Mouse (Mus musculus) regulatory T cell (primary cell): Measurements from ENCODE around the gene Mfap1a.
"Not testable (repeated sequence)": the region's sequence is repeated elsewhere in the genome, so short reads cannot be mapped to it uniquely, and the experiment has no call there.

Source experiments
- in situ Hi-C: fragments of 300-600 bp; cut with MboI, MseI; formaldehyde crosslinking; loops from one replicate; pipeline ENCODE4 v1.15.1; 2025; ENCODE audit warnings: high pct_unique_total_duplicates

The Mfap1a gene

DNA sequence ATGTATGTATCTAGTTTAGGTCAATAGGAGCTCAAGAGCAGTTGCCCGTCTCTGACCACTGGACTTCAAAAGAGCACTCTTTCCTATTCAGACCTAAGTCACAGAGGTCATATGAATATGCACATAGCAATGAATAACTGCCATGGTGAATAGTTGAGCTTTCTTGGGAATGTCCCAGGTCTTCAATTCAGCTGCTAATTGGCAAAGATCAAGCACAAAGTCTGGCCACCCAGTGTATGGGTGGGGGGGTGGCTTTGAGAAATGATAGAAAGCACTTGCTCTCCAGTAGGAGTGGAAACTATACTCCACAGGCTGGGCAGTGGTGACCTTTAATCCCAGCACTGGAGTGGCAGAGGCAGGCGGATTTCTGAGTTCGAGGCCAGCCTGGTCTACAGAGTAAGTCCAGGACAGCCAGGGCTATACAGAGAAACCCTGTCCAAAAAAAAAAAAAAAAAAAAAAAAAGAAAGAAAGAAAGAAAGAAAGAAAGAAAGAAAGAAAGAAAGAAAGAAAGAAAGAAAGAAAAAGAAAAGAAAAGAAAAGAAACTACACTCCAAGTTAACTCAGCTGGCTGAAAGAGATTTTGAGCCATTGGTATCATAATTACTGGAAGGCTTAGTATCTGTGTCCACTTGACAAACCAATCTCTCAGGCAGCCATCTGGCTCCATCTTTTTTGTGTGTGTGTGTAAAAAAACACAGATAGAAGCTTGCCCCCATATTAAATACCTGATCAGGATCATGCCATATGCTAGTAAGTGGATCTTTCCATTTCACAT, 28.8 kb downstream of the Mfap1a start:
- in situ Hi-C loops = no loop called here

DNA sequence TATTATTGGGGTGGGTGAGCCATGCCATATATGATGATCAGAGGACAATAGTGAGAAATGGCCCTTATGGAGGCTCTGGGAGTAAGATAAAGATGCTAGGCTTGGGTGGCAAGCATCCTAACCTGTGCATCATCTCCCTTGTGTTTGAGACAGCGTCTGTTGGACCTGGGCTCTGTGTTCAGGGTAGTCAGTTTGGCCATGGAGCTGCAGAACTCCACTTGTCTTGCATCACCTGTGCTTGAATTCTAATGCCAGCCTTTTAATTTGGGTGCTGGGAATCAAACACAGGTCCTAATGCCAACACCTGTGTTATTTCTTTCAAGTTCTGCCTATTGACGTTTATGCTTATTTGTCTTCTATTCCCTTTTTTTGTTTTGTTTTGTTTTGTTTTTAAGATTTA, 31.2 kb downstream of the Mfap1a start:
- in situ Hi-C loops = not testable (repeated sequence)

DNA sequence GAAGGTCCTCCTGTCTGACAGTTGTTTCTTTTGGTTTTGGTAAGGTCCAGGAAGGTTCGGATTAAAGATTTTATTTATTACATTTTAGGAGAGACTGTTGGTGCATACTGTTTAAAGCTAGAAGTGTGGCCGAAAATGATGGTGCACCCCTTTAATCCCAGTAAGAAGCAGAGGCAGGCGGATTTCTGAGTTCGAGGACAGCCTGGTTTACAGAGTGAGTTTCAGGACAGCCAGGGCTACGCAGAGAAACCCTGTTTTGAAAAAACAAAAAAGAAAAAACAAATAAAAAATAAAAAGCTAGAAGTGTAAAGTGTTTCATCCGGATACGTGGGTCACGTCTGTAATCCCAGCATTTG, 32.3 kb downstream of the Mfap1a start:
- in situ Hi-C loops = loop anchor here (5.0 kb wide), 1 partner anchor 33 kb away; the partner anchor contains the start of genes Mfap1a and Wdr76

DNA sequence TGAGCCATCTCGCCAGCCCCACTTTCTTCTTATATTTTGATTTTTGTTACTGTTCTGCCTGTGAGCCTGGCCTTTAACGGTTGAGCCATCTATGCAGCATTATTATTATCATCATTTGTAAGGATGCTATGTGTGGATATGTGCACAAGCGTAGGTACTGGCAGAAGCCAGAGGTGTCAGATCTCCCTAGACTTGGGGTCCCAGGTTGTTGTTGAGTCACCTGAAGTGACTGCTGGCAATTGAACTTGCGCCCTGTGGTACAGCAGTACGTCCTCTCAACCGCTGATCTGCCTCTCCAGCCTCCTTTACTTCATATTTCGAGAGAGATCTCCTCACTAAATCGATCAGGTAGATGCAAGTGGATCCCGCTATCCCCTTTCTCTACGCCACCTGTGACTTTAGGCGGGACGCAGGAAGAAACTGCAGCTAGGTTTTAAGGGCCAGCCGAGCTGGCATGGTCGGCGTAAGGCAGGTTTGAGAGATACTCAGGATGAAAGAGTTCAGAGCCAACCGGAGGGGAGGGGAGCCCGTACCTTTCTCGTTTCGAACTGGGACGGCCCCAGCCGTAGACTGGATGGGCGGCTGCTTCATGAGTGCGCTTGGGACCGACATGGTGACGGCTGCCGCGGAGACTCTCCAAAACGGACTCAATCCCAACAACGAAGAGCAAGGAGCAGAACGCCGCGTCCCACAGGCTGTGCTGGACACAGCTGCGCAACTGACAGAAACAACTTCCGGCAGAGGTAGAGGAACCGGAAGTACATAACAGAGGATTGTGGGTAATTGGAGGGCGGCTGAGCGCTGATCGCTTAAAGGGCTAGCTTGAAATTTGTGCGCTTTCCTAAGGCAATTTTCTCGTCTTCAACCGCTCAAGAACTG, 32.9 kb downstream of the Mfap1a start, which contains the start of gene Mfap1b:
Mfap1b (minus strand) TSS at position 767 of the 879 bp plus-strand sequence.
- in situ Hi-C loops = loop anchor here (5.0 kb wide), 1 partner anchor 34 kb away; the partner anchor contains the start of genes Mfap1a and Wdr76

DNA sequence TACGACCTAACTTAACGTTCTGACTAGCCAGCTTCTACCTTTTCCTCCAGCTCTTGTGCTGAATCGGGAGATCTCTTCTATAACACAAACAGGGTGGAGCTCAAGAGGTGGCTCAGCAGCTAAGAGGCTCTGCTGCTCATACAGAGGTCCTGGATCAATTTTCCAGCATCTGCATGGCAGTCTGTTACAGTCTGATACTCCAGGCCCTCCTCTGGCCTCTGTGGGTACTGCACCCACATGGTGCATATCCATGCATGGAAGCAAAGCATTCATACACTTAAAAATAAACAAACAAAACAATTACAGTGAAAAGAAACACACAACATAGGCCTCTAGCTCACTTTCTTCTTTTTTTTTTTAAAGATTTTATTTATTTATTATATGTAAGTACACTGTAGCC, 33.7 kb downstream of the Mfap1a start:
- in situ Hi-C loops = loop anchor here (5.0 kb wide), 1 partner anchor 35 kb away; the partner anchor contains the start of genes Mfap1a and Wdr76

DNA sequence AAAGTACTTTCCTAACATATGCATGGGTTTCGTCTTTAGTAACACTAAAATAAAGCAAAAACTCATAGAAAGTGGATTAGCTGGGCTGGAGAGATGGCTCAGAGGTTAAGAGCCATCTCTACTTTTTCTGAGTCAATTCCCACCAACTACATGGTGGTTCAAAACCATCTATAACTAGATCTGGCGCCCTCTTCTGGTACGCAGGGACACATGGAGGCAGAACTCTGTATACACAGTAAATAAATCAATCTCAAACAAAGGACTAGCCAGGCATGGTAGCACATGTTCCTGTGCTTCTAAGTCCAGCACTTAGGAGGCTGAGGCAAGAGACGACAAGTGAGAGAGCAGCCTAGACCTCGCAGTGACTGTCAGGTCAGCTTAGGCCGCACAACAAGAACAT, 37.5 kb downstream of the Mfap1a start:
- in situ Hi-C loops = not testable (repeated sequence)

DNA sequence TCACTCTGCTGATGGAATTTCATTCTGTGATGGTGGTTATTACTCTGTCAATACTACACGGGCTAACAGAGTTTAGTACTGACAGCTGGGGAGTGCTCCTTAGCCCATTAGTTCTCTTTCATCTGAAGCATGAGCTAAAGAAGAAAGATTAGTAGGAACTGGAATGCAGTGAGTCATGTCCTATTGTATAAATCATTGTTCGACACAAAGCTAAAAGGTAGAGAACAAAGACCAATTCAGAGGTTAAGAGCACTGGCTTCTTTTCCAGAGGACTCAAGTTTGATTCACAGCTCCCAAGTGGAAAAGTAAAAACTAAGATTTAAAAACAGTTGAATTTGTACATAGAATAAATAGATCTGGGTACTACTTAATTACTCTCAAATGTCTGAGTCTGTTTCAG, 46.4 kb downstream of the Mfap1a start:
- in situ Hi-C loops = no loop called here

DNA sequence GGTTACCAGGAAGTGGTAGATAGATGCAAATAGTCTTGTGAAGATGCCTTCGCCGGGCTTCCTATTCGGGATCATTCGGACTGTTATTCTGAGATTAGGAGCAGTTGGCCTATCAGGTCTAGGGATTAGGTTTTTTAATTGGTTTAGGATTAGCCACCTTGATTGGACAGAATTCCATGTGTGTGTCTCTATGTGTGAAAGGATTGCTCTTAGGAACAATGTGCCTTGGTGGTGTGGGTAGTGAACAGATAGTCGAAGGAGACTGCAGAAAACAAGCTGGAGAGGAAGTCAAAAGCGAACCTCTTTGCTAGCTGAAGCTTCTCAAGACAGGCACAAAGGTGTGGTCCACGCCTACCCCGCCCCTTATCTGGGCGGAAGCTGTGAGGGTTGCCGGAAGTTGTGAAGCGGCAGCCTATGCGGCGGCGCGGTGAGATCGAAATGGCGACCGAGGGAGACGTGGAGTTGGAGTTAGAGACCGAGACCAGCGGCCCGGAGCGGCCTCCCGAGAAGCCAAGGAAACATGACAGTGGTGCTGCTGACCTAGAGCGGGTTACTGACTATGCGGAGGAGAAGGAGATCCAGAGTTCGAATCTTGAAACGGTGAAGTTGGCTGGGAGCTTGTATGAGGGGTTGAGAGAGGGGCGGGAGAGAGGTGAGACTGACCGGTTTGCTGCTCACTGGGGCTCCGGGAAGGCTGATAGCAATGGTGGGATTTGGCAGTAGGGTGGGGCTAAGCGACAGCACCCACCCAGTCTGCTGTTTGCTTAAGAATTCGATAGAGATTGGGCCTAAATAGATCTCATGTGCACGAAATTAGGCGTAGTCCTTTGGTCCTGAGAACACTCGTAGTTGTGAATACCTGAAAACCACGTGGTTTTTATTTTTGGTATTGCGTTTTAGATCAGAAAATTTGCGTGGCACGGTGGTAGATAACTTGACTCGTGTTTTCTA, 49.5 kb downstream of the Mfap1a start, which contains the start of gene Serinc4:
Serinc4 (minus strand) TSS at position 90 of the 951 bp plus-strand sequence.
- in situ Hi-C loops = no loop called here

DNA sequence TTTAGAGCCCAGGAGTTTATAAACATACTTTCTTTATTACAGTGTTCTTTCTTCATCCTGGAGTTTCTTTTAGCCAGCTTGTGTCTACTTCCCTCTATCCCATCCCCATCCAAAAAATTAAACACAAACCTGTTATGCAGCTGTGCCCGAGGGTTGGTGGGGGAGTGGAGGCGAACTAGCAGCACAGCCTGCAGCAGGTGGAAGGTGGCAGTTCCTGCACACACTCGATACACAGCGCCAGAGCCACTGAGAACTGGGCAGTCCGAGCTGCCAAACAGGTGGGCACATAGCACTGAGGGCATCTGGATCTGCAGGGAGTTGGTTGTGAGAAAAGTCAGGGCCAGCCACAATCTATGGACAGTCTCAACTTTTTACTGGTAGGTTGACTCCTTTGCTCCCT, 50.9 kb downstream of the Mfap1a start:
- in situ Hi-C loops = no loop called here

DNA sequence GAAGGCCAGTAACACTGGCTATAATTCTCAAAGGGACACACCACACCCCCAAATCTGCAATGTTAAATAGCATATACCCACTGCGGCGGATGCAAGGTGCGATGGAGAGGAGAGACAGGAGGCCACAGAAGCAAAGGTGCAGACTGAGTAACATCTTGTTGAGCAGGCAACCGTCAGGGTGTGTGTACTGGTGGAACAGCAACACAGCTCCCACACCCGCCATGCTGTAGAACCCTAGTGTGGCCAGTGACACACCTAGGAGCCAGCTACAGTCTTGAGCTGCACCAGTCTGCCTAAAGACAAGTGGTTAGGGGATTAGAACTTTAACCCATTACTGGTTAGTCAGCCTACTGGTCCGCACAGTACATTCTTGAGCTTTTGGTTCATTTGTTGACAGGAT, 52.5 kb downstream of the Mfap1a start:
- in situ Hi-C loops = no loop called here

DNA sequence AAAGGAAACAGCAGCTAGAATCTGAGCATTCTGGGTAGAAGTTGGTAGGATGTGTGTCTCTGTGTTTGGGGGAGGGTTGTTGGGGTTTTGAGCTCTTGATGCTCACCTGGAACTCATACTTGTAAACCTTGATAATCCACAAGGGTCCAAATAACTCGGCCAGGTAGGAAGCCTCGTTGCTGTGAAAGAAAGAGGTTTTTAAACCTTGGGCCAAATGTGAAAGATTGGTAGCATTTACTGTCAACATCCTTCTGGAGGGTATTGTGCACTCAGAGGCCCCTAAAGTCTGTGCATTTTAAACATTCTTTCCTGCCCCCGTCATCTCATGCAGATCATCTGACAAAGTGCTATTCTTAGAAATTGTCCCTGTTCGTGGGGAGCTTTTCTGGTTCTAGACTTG, 53.5 kb downstream of the Mfap1a start, which contains the start of gene Hypk:
Hypk (plus strand) TSS at position 301 of the 400 bp plus-strand sequence.
- in situ Hi-C loops = no loop called here

DNA sequence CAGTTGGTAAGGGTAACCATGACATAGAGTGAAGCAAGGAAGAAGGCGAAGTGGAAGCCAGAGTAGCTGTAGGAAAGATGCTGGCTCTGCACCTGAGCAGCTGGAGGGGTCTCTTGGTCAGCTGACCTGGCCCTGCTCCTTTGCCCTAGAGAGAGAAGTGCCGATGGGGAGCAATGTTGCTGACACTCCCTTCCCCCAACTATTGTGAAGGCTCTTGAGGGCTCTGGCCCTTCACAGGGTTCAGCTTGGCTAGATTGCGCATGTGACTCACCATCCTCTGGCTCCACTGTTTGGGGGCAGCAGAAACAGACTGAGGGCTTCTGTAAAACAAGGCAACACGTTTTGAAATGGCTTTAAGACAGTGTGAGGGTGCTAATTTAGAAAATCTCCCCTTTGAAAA, 54.1 kb downstream of the Mfap1a start:
- in situ Hi-C loops = no loop called here

DNA sequence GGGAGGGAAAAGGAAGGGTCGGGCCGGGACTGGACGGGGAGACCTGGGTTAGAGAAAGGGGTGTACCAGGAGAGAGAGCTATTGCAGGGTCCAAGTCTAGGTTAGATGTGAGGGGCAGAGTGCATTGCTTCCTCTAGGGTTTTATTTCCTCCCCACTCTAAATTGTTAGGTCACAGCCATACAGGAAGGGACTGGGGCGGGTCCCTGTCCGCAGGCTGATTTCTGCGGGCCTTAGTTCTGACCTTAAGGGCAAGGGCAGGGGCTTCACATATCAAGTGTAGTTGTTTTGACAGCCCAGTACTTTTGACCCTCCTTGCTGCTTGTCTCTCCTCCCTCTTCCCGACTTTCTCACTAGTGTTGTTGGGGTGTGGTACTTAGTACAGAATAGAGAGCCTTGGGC, 56.4 kb downstream of the Mfap1a start:
- in situ Hi-C loops = no loop called here

DNA sequence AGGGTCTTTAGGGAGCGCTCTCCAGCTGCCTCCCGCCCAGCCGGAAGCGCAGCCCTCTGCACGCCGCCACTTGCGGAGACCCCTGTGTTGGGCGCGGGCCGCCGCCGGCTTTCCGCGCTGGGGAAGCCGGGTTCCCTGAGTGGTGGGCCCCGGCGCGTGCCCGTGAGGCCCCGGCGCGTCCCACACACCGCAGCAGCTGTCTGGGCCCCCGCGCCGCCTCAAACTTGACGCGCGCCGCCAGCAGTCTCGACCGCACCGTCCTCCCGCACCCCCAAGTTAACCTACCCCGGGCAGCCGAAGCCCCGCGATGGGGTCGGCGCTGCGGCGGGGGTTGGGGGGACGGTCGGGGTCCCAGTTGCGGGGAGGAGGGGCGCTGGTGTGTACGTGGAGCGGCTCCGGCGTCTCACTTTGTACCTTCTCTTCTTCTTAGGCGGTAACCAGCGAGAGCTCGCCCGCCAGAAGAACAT, 56.9 kb downstream of the Mfap1a start:
- in situ Hi-C loops = no loop called here

DNA sequence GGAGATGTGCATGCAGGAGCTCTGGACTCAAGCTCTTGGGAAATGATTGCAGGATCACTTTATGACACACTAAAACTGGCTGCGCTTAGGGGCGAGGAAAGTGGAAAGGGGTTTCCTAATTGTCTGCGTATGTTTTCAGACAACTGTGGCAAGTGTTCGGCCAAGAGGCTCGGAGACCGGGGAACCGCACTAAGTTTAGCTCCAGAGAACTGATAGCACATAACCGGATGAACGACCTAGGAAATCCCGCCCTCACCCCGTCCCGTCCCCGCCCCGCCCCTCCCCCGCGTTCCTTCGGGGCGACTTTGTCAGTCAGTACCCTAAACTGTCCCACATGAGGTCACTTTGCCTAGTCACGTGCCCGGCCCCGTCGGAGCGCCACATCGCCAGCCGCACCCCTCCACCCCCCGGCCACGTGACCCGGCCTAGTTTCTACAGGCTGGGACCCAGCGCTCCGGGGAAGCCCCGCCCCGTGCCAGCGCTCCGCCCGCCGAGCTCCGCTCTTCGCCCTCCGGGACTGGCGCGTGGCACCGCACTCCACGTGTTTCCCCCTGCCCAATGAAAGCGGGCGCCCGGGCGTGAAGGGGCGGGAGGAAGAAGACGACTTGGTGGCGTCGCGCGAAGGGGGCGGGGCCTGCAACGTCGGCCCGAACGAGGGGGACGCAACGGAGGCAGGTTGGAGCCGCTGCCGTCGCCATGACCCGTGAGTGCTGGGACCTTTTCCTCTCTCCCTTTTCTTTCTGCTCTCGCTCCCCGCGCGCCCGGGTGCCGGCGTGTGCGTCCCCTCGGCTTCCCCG, 57.5 kb downstream of the Mfap1a start, which contains the start of gene Serf2:
Serf2 (plus strand) TSS at position 457 of the 797 bp plus-strand sequence.
- in situ Hi-C loops = no loop called here

DNA sequence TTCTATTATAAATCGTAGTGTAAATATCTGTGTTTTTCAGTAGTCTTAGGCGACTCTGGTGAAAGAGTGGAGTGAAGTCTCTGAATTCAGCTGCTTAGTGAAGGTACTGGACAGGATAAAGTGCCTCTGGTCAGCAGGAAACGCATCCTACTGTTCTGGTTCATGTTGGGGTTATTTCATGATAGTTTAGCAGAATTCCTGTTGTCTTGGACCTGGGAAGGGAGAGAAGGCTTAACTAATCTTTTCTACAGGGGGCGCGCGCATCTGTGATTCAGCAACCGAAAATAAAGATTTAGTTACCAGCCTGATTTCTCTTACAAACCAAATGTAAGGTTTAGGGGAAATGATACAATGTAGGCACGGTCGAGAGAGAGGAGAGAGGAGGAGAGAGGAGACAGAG, 58.3 kb downstream of the Mfap1a start:
- in situ Hi-C loops = no loop called here

DNA sequence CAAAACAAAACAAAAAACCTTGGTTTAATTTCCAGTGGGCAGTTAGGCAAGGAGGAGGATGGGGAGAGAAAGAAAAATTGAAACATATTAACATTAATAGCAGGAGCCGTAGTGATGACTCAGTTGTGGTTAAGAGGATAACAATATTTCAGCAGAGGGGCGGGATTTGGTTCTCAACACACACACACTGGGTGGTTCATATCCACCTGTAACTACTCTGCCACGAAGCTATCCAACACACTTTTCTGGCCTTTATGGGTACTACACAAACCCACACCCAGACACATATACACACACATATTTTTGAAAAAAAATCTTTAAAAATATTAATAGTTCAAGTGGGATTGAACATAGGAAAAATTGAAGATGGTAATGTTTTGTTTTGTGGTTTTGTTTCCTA, 59.5 kb downstream of the Mfap1a start:
- in situ Hi-C loops = no loop called here

DNA sequence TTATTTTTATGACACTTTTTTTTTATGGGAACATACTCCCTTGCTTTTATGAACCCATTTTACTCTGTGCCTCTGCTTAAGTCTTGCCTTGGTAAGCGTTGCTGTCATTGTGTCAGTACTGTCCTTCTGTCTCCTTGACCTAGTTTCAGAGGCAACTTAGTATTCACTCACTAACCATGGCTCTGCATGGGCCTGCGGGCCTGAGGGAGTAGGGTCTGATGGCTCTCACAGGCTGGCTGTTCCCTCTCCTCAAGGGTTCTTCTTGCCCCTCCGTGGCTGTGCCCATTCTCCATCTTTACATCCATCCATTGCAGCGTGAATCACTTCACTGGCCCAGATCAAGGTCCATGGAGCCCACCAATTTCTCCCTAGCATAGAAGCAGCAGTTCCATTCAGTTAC, 60.0 kb downstream of the Mfap1a start:
- in situ Hi-C loops = no loop called here

DNA sequence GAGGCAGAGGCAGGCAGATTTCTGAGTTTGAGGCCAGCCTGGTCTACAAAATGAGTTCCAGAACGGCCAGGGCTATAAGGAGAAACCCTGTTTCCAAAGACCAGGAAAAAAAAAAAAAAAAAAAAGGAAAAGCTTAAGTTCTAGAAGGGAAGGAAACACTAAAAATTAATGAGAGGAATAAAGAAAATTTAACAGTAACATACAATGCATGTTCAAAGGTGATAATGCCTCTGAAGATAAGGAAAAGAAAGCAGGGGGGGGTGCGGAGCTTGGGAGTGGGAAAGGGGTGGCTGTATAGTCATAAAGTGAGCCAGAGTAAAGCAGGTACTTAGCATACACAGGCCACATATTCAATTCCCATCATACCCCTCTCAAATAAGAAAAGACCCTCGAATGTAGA, 61.3 kb downstream of the Mfap1a start:
- in situ Hi-C loops = no loop called here

DNA sequence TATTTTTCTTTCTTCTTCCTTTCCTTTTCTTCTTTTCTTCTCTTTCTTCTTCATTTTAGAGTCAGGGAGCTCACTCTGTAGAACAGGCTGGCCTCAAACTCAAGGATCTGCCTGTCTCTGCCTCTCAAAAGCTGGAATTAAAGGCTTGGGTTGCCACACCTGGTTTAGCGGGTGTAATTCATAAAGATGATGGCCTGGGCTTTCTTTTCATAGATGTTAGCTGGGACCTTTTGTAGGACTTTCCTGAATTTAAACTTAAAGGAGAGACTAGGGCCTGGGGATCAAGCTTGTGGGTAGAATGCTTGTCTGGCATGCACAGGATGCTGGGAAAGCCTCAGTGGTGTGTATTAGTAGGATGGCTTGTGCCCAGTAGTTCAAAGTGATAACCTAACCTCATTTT, 62.3 kb downstream of the Mfap1a start, which contains the start of gene Ell3:
Ell3 (minus strand) TSS at position 101 of the 400 bp plus-strand sequence.
- in situ Hi-C loops = no loop called here
